Mouse (Mus musculus): ENCODE measurements at regions not wholly inside any gene's neighbourhood (a gene's known extent, or its start where the extent isn't known, plus 50 kb on each side); places are given as distances from the start of the nearest gene placed in this dataset.

DNA sequence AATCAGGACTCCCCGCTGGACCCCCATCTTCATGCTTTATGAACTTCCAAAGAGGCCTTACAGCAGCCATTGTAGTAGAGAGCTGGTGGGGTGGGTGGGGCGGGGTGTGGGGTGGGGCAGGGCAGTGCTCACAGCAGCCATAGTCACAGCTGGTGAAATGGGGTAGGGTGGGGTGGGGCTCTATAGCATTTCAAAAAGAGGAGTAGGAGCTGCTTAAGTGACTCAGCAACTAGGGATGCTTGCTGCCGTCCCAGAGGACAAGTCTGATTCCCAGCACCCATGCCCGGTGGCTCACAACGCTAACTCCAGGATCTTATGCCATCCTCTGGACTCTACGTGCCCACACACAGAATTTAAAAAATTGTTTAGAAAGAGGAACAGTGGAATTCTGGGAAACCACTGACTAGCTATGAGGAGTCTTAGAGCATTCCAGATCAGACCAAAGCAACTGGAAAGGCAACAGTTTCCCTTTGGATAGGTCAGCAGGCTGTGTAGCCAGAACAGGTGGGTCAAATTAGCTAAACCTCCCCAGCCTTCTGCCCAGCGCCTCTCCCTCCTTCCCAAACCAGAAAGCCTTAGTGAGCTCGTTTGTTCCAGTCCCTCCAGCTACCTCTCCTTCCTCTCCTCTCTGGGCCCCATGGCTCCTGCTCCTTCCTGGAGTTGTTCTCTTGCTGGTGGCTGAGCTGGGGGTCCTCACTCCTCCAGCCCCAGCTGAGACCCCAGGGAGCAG is 89.7 kb downstream of the Syf2 start:
- no peak for TF ChIP-seq POLR2A (IDR thresholded peaks at IDR 0.05; ENCODE audit: borderline replicate concordance, control insufficient read depth, low read depth, low read length)
- TF ChIP-seq CTCF (IDR thresholded peaks at IDR 0.05; ENCODE audit: control insufficient read depth, insufficient read depth, low read length) = no peak
